Mouse (Mus musculus) layer of hippocampus, adult 18-20 months (tissue): ENCODE measurements around the gene Pgls. TPM values are rescaled to one million over a fixed set of nuclear protein-coding genes. Genes with fewer than 3 reads are reported as not detected.

ENCODE experiments used
- DNase-seq, 2 experiments: peaks; one replicate each; pipeline ENCODE4 v3.0.0; 2022; ENCODE audit warnings: low spot score in 2 of 2
- total RNA-seq, 2 experiments: library from RNA; stranded (reverse); gene quantifications; 2 replicates each; pipeline ENCODE4 v1.2.3; 2021

Gene Pgls
- total RNA-seq, 2 experiments from 2014 or later = 32.0 to 33.1 TPM

- peak; percentile 91 to 94 for DNase-seq
Measured at GRCm38 (mm10) chr8:71569366-71570290, 22.3 kb upstream of the Pgls start.

DNA sequence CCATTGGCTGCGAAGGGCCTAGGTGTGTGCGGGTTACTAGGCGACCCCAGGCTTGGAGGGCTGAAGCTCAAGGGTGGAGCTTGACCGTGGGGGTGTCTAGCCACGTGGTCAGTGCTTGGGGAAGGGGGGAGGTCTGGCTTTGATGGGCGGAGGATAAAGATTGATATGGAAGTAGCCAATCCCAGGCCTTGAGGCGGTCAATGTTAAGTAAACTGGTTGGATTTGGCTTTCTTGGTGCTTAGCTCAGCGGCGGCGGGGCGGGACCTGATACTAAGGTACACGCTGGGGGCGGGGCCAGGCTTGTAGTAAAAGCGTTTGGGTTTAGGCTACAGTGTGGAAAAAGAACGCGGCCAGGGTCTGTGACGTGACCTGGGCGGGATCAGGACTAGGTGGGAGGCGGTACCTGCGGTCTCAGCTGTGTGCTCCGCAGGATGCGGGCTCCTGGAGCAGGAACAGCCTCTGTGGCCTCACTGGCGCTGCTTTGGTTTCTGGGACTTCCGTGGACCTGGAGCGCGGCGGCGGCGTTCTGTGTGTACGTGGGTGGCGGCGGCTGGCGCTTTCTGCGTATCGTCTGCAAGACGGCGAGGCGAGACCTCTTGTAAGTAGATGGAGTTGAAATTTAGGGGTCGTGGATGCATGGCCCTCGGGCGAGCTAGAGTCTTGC lies 21.6 kb upstream of the Pgls start:
- peak; percentile 94 to 98 for DNase-seq

DNA sequence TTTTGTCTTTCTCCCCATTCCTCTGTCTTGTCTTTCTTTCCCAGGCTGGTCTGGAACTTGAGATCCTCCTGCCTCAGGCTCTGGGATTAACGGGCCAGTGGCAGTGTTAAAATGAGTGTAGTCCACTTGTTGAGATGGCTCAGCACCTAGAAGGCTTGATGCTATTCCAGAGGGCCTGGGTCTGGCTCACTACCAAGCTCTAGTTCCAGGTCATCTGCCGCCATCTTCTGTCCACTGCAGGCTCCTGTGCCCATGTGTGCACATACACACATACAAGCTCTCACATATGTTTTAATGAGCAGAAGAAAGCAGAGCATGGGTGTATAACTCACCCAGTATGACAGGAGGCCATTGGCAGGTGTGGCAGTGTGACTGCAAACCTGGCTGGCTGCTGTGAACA lies 19.9 kb upstream of the Pgls start:
- no peak for DNase-seq

DNA sequence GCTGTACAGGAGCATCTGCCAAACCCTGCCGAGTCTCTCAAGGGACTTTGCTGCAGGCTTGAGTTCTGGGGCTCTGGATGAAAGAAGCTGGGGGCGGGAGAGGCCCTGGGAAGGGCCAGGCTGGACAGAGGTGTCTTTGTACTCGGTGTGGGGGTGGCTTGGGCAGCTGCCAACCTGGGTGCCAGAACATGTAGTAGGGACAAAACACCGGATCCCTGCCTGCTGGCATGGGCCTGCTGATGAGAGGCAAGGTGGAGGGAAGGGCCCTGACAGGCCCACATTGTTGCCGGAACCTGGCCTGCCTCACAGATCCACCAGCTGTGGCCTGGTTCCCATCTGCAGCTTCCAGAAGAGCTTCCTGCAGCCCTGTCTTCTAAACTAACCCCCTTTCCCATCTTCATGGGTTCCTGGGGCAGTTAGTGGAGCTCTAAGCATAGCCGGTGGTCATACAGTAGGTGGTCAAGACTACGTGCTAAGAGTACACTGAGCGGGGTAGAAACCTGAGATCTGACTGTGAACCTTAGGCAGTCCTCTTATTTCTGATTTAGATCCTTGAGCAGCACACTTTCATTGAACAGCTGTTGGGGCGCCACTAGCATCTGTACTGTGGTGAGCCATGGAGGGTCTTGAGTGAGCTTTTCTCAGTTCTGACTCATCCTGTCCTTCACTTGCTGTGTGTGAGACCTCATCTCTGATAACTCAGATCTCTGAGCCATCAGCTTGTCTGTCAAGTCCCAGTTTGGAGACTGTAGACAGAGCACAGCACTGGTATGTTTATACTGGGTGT lies 18.9 kb upstream of the Pgls start:
- peak; percentile 72 to 88 for DNase-seq

DNA sequence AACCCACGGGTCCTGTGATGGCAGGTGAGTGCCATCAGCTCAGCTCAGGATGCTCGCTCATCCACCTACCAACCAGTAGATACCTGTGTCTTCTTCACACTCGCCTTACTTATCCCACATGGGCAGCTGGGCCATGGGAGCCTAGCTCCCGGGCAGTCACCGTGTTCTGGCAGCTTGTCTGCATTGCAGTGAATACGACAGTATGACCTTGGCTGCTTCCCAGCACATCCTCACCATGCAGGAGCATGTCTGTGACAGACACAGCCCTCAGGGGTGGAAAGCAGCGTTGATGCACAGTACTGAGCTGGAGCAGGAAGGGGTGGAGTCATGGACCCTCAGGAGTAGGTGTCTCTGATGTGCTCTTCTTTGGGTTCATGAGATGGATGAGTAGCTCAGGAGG lies 17.6 kb upstream of the Pgls start:
- DNase-seq = no peak

GRCm38 (mm10) chr8:71575020-71575419 lies 17.0 kb upstream of the Pgls start:
- DNase-seq = no peak

GRCm38 (mm10) chr8:71577856-71578387 lies 14.1 kb upstream of the Pgls start:
- DNase-seq = peak in 1 of 2 experiments; percentile 70

DNA sequence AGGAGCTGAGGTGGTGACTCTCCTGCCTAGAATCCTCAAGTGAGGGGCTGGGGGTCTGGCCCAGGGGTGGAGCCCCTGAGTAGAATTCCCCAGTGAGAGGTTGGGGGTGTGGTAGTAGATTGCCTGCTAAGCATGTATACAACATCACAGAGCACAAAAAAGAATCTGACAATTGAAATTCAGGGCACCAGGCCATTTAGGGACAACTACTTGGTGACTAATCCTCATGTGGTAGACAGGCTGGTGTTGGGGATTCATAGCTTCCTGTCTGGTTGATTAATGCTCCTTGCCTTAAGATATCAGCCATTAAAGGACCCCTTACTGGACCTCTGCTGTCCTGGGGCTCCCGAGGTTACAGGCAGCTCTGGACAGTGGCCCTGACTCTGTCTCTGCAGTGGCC lies 13.0 kb upstream of the Pgls start:
- DNase-seq = no peak

DNA sequence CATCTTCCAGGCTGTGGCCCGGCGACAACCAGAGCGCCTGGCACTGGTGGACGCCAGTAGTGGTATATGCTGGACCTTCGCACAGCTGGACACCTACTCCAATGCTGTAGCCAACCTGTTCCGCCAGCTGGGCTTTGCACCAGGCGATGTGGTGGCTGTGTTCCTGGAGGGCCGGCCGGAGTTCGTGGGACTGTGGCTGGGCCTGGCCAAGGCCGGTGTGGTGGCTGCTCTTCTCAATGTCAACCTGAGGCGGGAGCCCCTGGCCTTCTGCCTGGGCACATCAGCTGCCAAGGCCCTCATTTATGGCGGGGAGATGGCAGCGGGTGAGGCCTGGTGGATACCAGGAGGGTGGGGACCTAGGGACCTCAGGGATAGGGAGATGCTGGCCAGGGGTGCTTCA lies 12.5 kb upstream of the Pgls start:
- no peak for DNase-seq

DNA sequence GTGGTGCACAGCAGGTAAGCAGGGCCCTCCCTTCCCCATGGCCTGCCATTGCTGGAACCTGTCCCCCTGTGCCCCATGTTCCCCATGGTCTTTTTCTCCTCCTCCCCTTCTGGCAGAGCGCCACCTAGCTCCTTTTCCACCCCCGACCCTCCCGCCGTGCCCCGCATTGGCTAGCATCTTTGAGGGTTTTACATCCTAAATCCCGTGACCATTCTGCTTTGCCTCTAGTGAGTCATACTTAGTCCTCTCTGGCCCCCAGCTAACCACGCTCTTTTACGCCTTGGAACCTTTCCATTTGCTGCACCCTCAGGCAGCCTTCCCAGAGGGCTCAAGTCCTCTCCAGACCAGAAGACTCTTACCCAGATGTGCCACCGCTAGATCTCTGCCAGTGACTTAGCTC lies 11.8 kb upstream of the Pgls start:
- DNase-seq = no peak

DNA sequence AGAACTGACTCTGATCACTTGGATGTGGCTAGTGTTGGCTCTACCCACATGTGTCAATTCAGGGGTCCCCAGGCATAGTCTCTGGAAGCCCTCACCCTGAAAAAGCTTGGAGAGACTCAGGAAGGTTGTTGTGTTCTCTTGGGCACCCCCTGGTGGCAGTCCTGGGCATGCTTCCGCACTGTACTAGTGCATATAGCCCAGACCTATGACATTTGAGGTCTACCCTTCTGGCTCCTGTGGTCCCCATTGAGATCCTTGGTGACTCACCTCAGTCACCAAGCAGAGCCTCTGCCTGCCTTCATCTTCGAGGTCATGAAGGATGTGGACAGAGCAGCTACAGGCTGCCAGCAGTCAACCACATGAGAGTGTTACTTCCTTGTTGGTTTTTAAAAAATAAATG lies 5.1 kb upstream of the Pgls start:
- peak in 1 of 2 experiments; percentile 57 for DNase-seq

GRCm38 (mm10) chr8:71588762-71589161 lies 3.2 kb upstream of the Pgls start:
- DNase-seq = no peak

DNA sequence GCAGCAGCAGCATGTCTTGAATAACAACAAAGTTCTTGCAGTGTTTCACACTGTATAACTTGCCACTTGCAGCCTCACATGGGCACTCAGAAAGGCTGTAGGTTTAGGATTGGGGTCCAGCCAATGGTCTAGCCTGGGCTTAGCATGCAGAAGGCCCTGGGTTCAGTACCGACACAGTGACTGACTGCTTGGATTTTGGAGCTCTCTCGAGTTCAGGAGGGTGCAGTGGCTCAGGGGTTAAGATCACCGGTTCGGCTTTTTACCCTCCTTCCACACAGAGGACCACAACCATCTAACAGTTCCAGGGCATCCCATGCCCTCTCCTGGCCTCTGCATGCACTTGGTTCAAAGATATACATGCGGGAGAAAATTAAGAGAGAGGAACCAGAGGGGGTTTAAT lies 959 bp upstream of the Pgls start:
- no peak for DNase-seq

GRCm38 (mm10) chr8:71592374-71593170 lies 596 bp downstream of the Pgls start:
- peak; percentile 91 to 95 for DNase-seq

DNA sequence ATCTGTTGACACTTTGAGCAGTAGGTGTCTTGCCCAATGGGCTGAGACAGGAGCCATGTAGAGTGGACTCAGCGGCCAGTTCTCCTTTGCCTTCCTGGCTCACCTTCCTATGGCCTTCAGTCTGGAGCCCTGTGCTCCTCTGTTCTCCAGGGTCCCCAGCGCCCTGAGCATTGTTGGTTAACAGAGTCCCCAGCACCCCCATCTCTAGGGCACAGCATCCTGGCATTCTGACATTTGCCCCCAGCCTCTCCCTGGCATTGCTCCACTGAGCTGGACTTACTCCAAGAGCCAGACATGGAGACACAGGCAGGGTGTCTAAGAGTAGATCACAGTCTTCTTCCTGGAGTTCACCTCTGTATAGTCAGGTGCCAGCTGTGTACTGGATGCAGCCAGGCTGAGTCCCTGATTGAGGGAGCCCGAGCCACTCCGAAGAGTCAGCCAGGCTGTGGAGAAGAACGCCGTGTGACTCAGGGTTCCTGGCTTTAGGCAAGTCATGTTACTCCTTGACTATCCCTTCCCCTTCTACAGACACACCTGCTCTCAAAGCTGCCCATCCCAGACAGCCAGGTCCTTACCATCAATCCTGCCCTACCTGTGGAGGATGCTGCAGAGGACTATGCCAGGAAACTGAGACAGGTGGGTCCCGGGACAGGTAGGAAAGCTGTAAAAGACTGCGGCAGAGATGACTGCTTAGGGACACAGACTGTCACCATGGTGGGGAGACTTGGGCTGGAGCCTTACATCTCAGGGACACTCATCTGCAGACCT lies 1.8 kb downstream of the Pgls start:
- DNase-seq = no peak

- no peak for DNase-seq
Measured at GRCm38 (mm10) chr8:71594324-71594722, 2.3 kb downstream of the Pgls start.

GRCm38 (mm10) chr8:71595862-71596261 lies 3.9 kb downstream of the Pgls start:
- DNase-seq = peak; percentile 77 to 94

GRCm38 (mm10) chr8:71596384-71596783 lies 4.4 kb downstream of the Pgls start:
- DNase-seq = no peak

DNA sequence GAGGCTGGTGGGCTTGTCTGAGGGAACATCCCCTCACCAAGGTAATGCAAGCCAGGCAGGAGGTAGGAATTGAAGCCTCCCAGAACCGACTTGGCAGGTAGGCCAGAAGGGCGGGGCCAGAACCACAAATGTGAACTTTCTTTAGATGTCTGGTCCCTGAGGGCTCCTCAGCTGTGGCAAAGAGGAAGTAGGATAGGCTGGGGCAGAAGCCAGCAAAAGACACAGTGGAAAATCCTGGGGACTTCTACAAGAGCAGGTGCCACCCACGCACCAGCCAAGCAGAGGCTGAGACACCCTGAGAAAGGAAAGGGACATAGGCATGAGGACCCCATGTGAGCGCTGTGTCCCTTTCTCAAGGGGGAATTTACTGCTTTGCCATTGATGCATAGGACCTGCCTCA lies 4.8 kb downstream of the Pgls start:
- DNase-seq = no peak

GRCm38 (mm10) chr8:71597451-71597850 lies 5.5 kb downstream of the Pgls start, which contains the start of gene Fam129c:
TSS of gene Fam129c (plus strand) at chr8:71597648.
- no peak for DNase-seq
